Mouse (Mus musculus) spleen, adult 2 months (tissue): Measurements from ENCODE around the gene Smg8.

ENCODE experiments used
- CTCF ChIP-seq: fragments of 200-500 bp; IDR thresholded peaks from 2 replicates; pipeline ENCODE4 v1.5.1; 2011; ENCODE audit warnings: mild to moderate bottlenecking, inconsistent platforms; ENCODE audit not compliant: insufficient read depth, insufficient read length, insufficient replicate concordance; ENCODE audit errors: extremely low read depth
- POLR2A ChIP-seq: fragments of 200-500 bp; IDR thresholded peaks from 2 replicates; pipeline ENCODE4 v1.6.1; 2011; ENCODE audit warnings: low read depth, low read length, inconsistent platforms

- TF ChIP-seq POLR2A (no peak), CTCF (no peak)
These were observed 26.2 kb downstream of the Smg8 start for GRCm38 (mm10) chr11:87060410-87060809.
